Mouse (Mus musculus): ENCODE measurements around the gene Cst13.

DNA sequence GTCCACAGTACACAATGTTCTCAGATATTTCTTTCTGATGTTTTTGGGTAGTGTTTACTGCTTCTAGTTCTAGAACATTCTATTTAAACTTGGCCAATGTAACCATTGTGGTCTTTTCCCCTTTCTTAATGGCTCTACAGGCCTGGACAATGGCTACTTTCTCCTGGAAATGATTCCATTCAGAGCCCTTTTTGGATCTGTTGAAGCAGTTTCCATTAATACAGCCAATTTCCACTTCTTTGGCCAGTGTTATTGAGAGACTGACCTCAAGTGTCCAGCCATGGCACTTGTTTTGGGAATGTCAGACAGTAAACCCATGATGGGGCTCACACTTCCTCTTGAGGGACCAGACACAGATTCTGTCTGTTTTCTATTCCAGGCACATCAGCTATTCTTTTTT is 41.8 kb downstream of the Cst13 start:
- TF ChIP-seq CTCF (IDR thresholded peaks at IDR 0.05; ENCODE audit: control insufficient read depth, insufficient read depth, insufficient read length) (no peak), MAX (IDR thresholded peaks at IDR 0.05) (no peak), MYOG (IDR thresholded peaks at IDR 0.05; ENCODE audit: control insufficient read depth, extremely low read depth, insufficient read length) (no peak), USF1 (IDR thresholded peaks at IDR 0.05; ENCODE audit: low read depth) (no peak), FOSL1 (IDR thresholded peaks at IDR 0.05; ENCODE audit: insufficient read depth, low read length, poor library complexity, severe bottlenecking) (no peak), CEBPB (IDR thresholded peaks at IDR 0.05; ENCODE audit: low read depth) (no peak), MYOD1 (IDR thresholded peaks at IDR 0.05; ENCODE audit: control insufficient read depth, insufficient read length, low read depth) (no peak)
